Mouse (Mus musculus): ENCODE data around the gene Atoh8. TPM values are rescaled to one million over a fixed set of nuclear protein-coding genes. Genes with fewer than 3 reads are reported as not detected.

Gene Atoh8
- polyA plus RNA-seq, 1 experiment from 2014 or later: 19.3 TPM

DNA sequence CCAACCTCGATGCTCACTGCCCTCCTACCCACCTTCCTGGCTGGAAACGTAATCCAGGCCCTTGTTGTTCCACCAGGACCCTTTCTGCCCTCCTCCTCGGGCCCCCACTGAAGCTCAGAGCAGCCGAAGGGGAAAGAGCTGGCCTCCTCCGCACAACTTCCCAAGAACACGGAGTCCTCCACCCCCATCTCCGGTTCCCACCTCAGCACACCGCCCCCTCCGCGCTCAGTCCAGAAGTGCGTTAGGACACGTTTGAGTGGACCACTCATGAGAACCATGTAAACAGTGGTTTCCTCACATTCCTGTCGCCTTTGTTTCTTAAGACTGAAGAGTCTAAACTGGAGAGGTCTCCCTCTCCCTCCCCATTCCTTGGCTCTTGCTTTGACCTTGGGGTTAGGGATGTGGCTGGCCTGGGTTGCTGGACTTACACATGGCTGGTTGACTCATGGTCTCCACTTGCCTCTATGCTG is 41.6 kb upstream of the Atoh8 start:
- peak; percentile 75 for DNase-seq
- H3K9me3 ChIP-seq (ENCODE audit: low read depth, low read length): no peaks in the 10 kb centered on the region
- H3K4me1 ChIP-seq (ENCODE audit: insufficient read depth): peaks cover 4% of the 10 kb centered on the region; the same call in 1 of the 2 replicates
- 41% methylated on average over 13 of the region's 13 CpGs for WGBS
- H3K4me2 ChIP-seq: 0 out of 2 replicates have a peak overlapping the region, but pooled peaks have one; percentile 16
- peak; percentile 40 for TF ChIP-seq CTCF (IDR thresholded peaks at IDR 0.05; ENCODE audit: low read depth)
- H3K27me3 ChIP-seq (ENCODE audit: insufficient read depth, low read length): no peaks in the 10 kb centered on the region
- H3K4me3 ChIP-seq (ENCODE audit: low read depth, low read length): no peak overlapping the region
- H3K36me3 ChIP-seq (ENCODE audit: insufficient read depth): no peaks in the 10 kb centered on the region
- peak overlapping the region; percentile 90 for H3K27ac ChIP-seq (ENCODE audit: low read depth)
- ATAC-seq (ENCODE audit: insufficient read depth): peak; percentile 77
- H3K9ac ChIP-seq: no peak overlapping the region

DNA sequence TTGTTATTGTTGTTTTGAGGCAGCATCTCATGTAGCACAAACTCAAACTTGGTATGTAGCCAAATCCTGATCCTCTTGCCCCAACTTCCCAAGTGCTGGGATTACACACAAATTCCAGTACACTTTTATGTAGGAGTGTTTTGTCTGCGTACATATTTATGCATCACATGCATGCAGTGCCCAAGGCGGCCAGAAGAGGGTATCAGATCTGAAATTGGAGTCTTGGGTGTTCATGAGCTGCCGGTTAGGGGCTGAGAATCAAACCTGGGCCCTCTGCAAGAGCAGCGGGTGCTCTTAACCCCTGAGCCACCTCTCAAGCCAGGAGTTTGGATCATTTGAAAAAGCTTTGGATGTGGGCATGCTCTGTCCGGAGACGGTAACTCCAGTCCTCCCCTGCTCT is 40.8 kb upstream of the Atoh8 start:
- no peak overlapping the region for H3K27ac ChIP-seq (ENCODE audit: low read depth)
- H3K9ac ChIP-seq: no peak overlapping the region
- no peaks in the 10 kb centered on the region for H3K36me3 ChIP-seq (ENCODE audit: insufficient read depth)
- no peaks in the 10 kb centered on the region for H3K9me3 ChIP-seq (ENCODE audit: low read depth, low read length)
- no peak for ATAC-seq (ENCODE audit: insufficient read depth)
- peak; percentile 34 for TF ChIP-seq CTCF (IDR thresholded peaks at IDR 0.05; ENCODE audit: low read depth)
- no peak for DNase-seq
- H3K4me2 ChIP-seq: no peak overlapping the region
- peaks cover 4% of the 10 kb centered on the region; the same call in 1 of the 2 replicates for H3K4me1 ChIP-seq (ENCODE audit: insufficient read depth)
- no peak overlapping the region for H3K4me3 ChIP-seq (ENCODE audit: low read depth, low read length)
- 85% methylated on average over 6 of the region's 6 CpGs for WGBS
- H3K27me3 ChIP-seq (ENCODE audit: insufficient read depth, low read length): no peaks in the 10 kb centered on the region

DNA sequence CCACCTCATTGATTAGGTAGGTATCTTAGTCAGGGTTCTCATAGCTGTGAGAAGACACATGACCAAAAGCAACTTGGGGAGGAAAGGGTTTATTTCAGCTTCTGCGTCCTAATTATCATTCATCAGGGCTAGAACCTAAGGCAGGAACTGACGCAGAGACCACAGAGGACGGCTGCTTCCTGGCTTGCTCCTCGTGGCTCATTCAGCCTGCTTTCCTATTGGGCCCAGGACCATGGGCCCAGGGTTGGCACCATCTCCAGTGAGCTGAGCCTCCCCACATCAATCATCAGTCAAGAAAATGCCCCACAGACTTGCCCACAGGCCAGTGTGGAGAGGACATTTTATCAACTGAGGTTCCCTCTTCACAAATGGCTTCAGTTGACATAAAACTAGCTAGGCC is 40.1 kb upstream of the Atoh8 start:
- H3K27me3 ChIP-seq (ENCODE audit: insufficient read depth, low read length): no peaks in the 10 kb centered on the region
- no peak overlapping the region for H3K9ac ChIP-seq
- ATAC-seq (ENCODE audit: insufficient read depth) (no peak), DNase-seq (no peak)
- no peaks in the 10 kb centered on the region for H3K36me3 ChIP-seq (ENCODE audit: insufficient read depth)
- no peaks in the 10 kb centered on the region for H3K9me3 ChIP-seq (ENCODE audit: low read depth, low read length)
- no peak overlapping the region for H3K4me3 ChIP-seq (ENCODE audit: low read depth, low read length)
- TF ChIP-seq CTCF (IDR thresholded peaks at IDR 0.05; ENCODE audit: low read depth): no peak
- H3K4me1 ChIP-seq (ENCODE audit: insufficient read depth): peaks cover 4% of the 10 kb centered on the region; the same call in 1 of the 2 replicates
- WGBS: 64% methylated on average over 4 of the region's 4 CpGs
- H3K4me2 ChIP-seq: no peak overlapping the region
- no peak overlapping the region for H3K27ac ChIP-seq (ENCODE audit: low read depth)

DNA sequence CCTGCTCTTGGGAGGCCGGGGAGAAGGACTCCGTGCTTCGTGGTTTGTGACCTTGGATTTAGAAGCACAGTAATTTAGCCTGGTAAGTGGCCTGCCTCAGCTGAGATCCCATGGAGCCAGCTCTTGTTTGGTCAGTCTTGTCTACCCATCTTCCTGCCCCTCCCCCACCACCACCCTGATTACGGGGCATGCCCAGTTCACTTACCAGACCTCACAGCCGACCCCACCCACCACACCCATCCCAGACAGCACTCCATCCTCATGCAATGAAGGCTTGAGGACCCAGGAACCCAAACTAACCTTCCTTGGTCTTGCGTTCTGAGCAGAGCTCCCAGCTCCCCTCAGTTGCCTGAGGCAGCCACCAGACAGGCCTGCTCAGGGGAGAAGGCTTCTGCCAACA is 37.8 kb upstream of the Atoh8 start:
- no peak overlapping the region for H3K4me3 ChIP-seq (ENCODE audit: low read depth, low read length)
- H3K36me3 ChIP-seq (ENCODE audit: insufficient read depth): no peaks in the 10 kb centered on the region
- H3K4me1 ChIP-seq (ENCODE audit: insufficient read depth): peaks cover 4% of the 10 kb centered on the region; the same call in 1 of the 2 replicates
- H3K27ac ChIP-seq (ENCODE audit: low read depth): peak overlapping the region; percentile 62; the same call in 1 of the 2 replicates
- H3K9me3 ChIP-seq (ENCODE audit: low read depth, low read length): no peaks in the 10 kb centered on the region
- no peak overlapping the region for H3K4me2 ChIP-seq
- no peaks in the 10 kb centered on the region for H3K27me3 ChIP-seq (ENCODE audit: insufficient read depth, low read length)
- DNase-seq: no peak
- ATAC-seq (ENCODE audit: insufficient read depth): no peak
- H3K9ac ChIP-seq: no peak overlapping the region
- WGBS: 67% methylated on average over 6 of the region's 6 CpGs
- no peak for TF ChIP-seq CTCF (IDR thresholded peaks at IDR 0.05; ENCODE audit: low read depth)

DNA sequence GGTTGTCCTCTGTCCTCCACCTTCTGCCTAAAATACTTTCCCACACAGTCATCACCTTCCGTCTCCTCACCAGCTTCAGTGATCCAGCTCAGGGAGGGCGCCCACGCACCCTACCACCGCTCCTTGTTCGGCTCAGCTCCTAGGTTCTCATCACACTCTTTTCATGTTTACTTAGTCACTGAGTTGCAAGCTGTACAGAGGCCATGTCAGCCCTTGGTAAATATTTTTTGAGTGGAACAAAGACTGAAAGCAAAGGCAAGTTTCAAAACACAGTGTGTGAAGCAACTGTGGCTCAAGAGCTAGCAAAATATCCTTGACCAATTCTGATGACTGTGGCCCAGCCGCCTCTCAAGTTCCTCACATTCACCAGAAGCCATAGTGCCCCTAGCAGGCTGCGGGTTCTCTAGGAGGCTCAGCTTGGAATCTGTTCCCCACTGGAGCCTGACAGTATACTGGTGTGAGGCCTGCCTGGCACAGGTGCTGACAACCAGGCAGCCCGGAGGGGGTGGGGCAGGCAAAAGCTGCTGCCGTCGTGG is 36.9 kb upstream of the Atoh8 start:
- ATAC-seq (ENCODE audit: insufficient read depth) (peak; percentile 59), DNase-seq (peak; percentile 28)
- H3K9me3 ChIP-seq (ENCODE audit: low read depth, low read length): no peaks in the 10 kb centered on the region
- H3K9ac ChIP-seq: no peak overlapping the region
- peaks cover 4% of the 10 kb centered on the region; the same call in 1 of the 2 replicates for H3K4me1 ChIP-seq (ENCODE audit: insufficient read depth)
- H3K27ac ChIP-seq (ENCODE audit: low read depth): peak overlapping the region; percentile 62; the same call in 1 of the 2 replicates
- no peaks in the 10 kb centered on the region for H3K27me3 ChIP-seq (ENCODE audit: insufficient read depth, low read length)
- H3K36me3 ChIP-seq (ENCODE audit: insufficient read depth): no peaks in the 10 kb centered on the region
- no peak for TF ChIP-seq CTCF (IDR thresholded peaks at IDR 0.05; ENCODE audit: low read depth)
- H3K4me3 ChIP-seq (ENCODE audit: low read depth, low read length): no peak overlapping the region
- 60% methylated on average over 10 of the region's 10 CpGs for WGBS
- H3K4me2 ChIP-seq: no peak overlapping the region

DNA sequence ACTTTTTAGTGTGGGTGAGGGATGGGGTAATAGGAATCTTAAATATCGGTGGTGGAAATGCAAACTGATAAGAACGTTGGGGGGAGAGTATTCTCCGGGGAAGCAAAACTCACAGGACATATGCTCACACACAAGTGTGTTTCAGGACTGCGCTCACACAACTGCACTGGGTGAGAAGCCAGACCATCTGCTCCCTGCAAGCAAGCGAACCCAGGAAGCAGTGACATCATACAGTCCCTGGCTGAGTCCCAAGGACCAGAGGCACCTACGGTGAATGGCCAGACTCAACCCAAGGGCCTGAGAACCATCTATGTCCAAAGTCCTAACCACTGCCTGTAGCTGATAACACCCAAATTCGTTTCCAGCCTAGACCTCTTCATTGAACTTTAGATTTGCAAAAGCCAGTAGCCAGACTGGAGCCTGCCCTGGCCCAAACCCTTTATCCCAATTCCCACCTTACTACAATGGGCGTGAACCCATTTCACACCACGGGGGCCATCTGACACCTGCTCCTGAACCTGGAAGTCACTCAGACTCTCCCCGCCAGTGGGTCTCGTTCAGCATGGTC is 35.7 kb upstream of the Atoh8 start:
- H3K36me3 ChIP-seq (ENCODE audit: insufficient read depth): no peaks in the 10 kb centered on the region
- no peak overlapping the region for H3K4me3 ChIP-seq (ENCODE audit: low read depth, low read length)
- 61% methylated on average over 11 of the region's 11 CpGs for WGBS
- no peak overlapping the region for H3K9ac ChIP-seq
- no peaks in the 10 kb centered on the region for H3K27me3 ChIP-seq (ENCODE audit: insufficient read depth, low read length)
- no peak for TF ChIP-seq CTCF (IDR thresholded peaks at IDR 0.05; ENCODE audit: low read depth)
- no peak overlapping the region for H3K27ac ChIP-seq (ENCODE audit: low read depth)
- H3K9me3 ChIP-seq (ENCODE audit: low read depth, low read length): no peaks in the 10 kb centered on the region
- peaks cover 4% of the 10 kb centered on the region; the same call in 1 of the 2 replicates for H3K4me1 ChIP-seq (ENCODE audit: insufficient read depth)
- no peak for DNase-seq
- ATAC-seq (ENCODE audit: insufficient read depth): no peak
- no peak overlapping the region for H3K4me2 ChIP-seq

DNA sequence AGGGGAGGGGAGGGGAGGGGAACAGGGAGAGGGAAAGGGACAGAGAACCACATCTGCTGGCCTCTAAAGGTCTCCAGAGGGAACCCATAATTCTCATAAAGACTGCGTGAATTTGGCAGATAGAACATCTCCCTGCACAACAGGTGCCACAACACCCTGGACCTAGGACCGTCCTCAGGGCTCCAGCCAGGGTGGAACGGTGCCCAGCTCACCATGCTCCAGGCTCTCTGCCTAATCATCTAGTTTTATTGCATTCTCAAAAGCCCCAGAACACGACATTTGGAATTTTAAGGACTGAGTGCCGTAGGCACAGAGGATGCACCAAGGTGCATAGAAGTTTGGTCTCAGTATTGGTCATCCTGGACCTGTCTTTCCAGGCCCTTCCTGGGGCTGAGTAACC is 34.9 kb upstream of the Atoh8 start:
- no peaks in the 10 kb centered on the region for H3K36me3 ChIP-seq (ENCODE audit: insufficient read depth)
- H3K27ac ChIP-seq (ENCODE audit: low read depth): no peak overlapping the region
- H3K27me3 ChIP-seq (ENCODE audit: insufficient read depth, low read length): no peaks in the 10 kb centered on the region
- no peak overlapping the region for H3K4me3 ChIP-seq (ENCODE audit: low read depth, low read length)
- H3K9ac ChIP-seq: no peak overlapping the region
- H3K9me3 ChIP-seq (ENCODE audit: low read depth, low read length): no peaks in the 10 kb centered on the region
- no peak for DNase-seq
- no peak overlapping the region for H3K4me2 ChIP-seq
- no peak for TF ChIP-seq CTCF (IDR thresholded peaks at IDR 0.05; ENCODE audit: low read depth)
- 83% methylated on average over 5 of the region's 5 CpGs for WGBS
- ATAC-seq (ENCODE audit: insufficient read depth): no peak
- H3K4me1 ChIP-seq (ENCODE audit: insufficient read depth): peaks cover 4% of the 10 kb centered on the region; the same call in 1 of the 2 replicates

Measured in lung, embryonic 14.5 days (tissue).